Mouse (Mus musculus): ENCODE data around the gene Igdcc3.

Igdcc3 gene

DNA sequence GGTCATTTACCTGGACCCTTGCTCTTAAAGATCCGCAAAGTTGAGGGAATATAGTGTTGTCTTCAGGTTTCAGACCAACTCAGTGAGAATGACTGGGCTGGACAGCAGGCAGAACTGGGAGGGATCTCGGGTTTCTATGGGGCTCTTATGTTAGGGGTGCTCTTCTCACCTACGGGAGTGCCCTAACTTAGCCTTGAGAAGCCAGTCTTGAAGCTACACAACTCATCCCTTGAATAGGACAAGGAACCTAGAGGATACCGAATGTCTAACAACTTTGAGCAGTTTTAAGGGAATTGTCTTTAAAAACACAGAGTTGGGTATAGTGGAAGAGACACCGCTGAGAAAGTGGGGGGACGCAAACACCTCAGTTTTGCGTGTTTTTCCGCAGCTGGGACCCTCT, 498 bp upstream of the Igdcc3 start:
- in situ Hi-C loops (cut with MboI, MseI), result no loop called here

DNA sequence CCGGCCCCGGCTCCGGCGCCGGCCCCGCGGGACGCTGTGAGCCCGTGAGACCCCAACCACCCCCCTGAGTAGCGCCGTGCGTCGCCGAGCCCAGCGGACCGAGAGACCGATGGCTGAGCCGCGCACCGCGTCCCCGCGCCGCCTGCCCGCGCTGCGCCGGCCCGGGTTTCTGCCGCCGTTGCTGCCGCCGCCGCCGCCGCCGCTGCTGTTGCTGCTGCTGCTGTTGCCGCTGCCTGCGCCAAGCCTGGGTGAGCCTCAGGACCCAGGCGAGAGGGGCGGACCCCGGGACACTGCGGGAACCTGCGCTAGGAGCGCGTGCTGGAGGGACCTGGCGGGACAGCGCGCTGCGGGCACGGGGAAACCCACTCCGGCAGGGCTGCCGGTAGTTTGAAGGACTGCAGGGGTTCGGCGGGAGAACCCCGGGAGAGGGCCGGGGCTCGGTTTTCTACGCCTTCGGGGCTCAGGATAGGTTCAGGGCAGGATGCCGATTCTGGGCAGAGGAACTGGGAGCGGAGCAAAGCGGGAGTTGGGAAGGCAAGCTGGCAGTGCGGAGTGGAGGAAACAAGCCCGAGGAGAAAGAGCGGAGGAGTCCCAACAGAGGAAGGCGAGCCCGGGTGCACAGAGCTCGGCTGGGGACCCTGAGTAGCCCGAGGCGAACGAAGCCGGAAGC, 452 bp downstream of the Igdcc3 start:
- in situ Hi-C loops (cut with MboI, MseI), result no loop called here

DNA sequence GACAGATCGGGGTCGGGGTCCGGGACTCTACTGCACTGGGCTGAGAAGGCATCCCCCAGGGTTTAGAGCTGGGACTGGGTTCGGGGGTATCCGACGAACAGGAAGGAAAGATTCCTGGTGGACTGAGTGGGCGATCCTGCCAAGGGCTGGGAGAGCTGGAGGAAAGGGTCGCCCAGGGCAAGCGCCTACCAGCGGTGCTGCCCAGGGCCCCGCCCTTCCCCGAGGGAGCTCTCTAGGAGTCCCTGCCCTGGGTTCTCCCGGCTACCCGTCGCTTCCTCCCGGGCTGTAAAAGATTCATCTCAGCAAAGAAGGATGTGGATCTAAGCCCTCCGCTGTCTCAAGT, 958 bp downstream of the Igdcc3 start:
- in situ Hi-C loops (cut with MboI, MseI), result no loop called here

DNA sequence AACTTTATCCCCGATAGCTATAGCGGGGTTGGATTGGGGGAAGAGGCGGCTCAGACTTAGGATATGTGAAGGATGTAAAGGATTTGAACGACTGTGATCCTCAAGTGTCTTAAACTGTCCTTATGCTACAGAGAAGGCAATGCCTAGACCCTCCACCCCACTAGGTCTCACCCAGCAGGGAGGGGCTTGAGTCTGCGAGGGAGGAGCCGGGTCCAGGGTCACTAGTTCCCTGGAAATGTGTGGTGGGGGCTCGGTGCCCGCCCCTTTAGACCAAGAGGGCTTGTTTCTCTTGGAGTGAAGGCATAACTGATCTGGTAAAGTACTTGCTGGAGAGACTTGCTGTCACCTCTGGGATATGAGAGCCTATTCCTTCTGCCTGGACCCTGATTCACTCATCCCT, 1.4 kb downstream of the Igdcc3 start:
- in situ Hi-C loops (cut with MboI, MseI), result no loop called here

DNA sequence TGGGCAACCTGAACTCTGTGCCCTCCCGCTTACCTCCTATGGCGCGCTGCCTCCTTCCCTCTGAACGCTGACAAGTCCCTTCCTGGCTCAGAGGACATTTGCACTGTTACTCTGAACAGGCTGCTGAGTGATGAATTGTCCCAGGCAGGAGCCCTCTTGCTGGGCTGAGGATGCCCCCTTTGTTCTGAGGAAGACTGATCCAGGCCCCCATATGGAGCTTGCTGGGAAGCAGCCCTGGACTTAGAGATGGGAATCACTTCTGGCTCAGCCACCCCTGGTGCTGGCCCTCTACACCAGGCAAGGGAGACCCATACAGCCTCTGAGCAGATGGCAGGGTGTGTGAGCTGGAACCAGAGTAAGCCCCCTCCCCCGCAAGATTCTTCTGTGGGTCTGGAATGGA, 5.0 kb downstream of the Igdcc3 start:
- in situ Hi-C loops (cut with MboI, MseI), result no loop called here

DNA sequence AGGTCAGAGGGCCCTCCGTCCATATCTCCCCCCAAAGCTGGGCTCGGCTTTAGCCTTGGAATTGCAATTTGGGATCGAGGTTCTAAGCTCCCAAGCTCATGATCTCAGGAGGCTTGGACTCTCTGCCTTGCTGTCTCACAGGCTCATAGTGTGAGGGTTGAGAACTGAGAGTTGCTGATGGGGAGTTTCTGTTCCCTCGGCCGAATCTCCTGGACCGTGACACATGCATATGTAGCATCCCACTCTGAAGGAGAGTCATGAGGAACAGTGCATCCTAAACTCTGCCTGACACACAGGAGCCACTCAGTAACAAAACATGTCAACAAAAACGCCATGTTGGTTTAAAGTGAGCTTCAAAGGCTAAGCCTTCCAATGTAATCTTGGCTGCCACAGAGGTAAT, 7.5 kb downstream of the Igdcc3 start:
- in situ Hi-C loops (cut with MboI, MseI), result no loop called here

DNA sequence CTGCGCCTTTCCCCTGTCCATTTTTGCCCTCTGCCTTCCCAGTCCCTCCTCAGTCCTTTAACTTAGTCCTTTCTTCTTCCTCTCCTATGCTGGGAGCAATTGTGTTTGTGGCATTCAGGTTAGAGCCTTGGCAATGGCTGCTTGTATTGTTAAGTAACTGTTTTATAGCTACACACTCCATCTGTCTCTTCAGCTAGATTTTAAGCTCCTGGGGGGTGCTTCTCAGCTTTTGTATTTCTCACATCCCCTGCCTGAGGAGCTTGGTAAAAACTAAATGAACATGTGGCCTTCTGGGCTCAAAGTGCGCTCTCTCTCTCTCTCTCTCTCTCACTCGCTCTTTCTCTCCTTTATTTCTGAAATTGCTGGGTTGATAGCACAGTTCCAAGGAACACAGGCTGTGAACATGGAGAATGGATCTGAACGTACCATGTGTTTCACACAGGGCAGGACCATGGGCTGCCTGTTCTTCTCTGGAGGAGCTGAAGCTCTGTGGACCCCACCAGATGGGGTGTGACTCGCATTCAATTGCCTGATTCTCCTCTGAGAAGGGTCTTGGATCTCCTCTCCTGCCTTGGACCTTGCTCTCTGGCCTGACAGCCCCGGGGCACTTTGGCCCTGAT, 11.8 kb downstream of the Igdcc3 start:
- in situ Hi-C loops (cut with MboI, MseI), result no loop called here

DNA sequence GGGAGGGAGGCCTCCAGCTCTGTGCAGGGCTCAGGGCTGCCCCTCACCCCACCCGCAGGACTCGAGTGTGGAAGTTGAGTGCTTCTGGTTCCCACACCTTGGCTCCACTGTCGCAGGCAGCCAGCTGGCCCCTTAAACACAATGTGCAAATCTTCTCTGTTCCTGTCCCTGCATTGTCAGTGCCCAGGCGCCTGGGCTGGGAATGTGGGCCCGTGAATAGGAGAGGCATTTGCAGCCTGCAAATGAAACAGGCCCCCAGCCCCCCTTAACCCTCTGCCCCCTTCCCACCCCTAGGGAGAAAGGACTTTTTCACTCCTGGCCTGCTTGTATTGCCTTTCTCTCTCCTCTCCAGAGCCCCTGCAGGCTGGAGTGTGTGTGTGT, 12.3 kb downstream of the Igdcc3 start:
- in situ Hi-C loops (cut with MboI, MseI), result no loop called here

DNA sequence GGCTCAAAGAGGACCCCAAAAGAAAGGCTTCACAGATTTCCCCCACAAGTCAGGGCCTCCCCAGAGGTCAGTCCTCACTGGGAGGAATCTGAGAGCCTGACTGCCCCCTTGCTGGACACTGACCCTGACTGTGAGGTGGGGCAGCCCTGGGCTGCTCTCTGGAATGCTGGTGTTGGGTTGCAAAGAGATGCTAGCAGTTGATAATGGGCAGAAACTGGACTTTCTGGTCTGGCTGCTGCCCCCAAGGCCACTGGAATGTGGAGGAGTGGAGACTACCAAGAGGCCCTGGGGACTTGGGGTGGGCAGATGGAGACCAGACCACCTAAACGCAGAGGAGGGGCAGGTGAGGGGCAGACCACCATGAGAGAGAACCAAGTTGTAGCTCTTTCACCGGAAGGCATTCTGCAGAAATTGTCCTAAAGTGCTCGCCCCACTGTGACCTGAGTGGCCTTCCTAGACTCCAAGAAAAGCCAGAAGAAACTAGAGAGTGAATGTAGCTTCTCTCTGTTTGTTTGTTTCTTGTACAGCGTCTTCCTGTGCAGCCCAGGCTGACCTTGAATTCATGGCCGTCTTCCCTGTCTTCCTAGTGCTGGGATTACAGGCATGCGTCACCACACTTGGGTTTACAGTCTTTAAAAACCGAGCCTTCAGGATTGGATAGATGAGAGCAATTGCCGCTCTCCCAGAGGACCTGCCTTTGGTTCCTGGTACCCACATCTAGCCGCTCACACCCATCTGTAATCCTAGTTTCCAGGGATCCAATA, 13.9 kb downstream of the Igdcc3 start:
- in situ Hi-C loops (cut with MboI, MseI), result no loop called here

DNA sequence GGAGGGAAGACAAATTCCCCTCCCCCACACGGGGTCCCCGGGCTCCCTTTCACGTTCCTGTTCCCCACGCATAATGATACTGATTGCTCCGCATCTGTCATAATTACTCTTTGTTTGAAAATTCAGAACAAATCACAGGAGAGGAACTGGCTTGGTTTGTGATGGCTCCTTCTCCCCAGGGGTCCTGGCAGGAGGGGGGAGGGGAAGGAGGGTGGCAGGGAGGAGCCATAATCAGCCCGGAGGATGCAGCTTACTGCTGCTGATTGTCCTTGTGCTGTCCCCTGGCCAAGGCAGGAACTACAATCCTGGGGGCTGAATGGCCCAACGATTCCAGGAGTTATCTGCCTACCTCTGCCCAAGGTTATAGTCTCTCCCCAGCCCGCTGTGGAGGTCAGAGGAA, 15.6 kb downstream of the Igdcc3 start:
- in situ Hi-C loops (cut with MboI, MseI), result no loop called here

DNA sequence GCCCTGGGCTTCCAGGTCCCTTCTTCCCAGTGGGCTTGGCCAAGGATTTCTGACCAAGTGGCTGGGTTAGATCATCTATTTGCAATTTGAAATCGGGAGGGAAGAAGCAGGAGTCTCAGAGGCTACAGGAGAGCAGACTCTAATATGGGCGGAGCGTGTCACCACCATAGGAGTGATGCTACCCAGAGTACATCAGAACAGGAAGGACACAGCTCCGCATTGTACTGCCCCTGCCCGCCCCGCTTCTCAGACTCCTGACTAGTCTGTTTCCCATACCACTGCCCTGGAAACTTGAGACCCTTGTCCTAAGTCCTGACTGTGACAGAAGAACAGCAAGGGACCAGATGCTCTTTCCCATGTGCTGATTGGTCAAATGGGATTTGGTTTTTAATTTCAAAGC, 16.6 kb downstream of the Igdcc3 start:
- in situ Hi-C loops (cut with MboI, MseI), result no loop called here

DNA sequence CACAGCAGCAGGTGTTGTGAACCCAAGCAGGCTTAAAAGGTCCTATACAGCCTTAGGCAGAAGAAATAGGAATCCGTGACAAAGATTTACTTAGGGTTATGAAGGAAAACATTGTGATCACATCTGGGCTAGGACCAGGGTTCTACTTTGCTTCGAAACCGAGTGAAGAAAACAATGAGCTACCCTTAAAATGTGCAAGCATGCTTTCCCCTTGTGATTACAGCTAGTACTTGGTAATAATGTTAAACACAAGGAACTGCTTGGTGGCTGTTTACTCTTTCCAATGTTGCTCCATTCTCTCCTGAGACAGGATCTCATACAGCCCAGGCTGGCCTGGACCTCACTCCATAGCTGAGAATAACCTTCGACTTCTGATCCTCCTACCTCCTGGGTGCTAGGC, 20.2 kb downstream of the Igdcc3 start:
- in situ Hi-C loops (cut with MboI, MseI), result no loop called here

DNA sequence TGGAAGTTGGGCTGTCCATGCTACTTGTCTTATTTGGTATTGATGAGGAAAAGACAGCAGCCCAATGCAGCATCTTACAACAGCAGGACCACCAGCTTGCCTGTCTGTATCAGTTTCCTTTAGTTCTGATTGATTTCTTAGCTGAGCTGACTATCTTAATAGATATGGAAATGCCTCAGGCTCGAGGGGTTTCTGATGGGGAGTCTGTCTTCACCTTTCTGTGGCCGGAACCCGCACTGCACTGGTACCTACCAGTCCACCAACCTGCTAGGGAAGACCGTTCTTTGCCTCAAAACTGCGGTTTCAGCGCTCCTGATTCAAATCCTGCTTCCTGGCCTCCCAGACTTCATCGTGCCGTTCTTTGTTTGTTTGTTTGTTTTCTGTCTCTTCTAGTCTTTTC, 20.9 kb downstream of the Igdcc3 start:
- in situ Hi-C loops (cut with MboI, MseI), result no loop called here

DNA sequence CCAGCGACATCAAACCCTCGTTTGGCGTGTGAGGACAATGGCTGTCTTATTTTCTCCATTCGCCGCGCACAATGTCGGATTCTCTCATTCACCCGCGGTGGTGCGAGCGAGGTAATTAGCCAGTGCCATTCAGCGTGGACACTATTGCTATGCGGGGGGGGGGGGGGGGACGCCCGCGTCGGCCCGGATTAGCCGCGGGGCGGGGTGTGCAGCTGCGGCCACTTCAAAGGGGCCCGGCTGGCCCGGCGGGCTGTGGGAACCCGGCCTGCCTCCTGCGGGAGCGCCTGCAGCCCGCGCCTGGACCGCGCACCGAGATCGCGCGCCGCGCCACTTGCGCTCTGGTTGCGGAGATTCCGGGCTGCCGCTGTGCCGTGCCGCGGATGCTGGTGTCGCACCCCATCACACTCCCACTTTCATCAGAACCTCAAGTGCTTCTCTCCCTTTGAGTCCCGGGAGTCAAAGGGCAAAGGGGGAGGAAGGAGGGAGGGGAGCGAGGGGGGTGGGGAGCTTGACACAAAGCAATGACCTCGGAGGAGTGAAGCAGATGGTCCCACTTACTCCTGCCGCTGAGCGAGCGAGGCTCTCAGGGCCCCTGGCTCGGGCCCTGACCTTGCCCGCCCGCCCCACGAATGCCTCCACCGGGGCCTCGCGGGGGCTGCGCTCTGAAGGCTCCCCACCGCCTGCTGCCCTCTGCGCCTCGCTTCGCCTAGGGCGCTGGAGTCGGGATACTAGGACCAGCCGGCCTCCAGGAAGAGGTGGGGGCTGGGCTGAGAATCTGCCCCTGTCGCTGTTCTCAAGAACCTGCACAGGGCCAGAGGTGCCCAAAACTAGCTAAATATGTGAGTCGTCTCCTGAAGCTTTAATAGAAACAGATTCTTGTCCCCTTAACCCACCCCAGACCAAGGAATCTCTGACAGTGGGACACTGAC, 22.0 kb downstream of the Igdcc3 start:
- in situ Hi-C loops (cut with MboI, MseI), result no loop called here

DNA sequence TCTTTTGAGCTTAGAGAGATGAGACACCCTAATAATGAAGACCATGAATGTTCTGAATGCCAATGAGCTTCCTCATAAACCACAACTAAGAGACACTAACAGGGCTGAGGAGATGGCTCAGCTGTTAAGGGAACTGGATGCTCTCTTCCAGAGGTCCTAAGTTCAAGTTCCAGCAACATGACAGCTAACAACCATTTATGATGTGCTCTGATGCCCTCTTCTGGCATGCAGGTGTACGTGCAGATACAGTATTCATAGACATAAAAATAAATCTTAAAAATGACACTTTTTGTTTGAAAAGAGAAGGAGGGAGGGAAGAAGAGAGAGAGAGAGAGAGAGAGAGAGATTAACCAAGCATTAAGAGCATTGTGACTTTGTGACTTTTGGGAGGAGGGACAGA, 23.9 kb downstream of the Igdcc3 start:
- in situ Hi-C loops (cut with MboI, MseI), result no loop called here

DNA sequence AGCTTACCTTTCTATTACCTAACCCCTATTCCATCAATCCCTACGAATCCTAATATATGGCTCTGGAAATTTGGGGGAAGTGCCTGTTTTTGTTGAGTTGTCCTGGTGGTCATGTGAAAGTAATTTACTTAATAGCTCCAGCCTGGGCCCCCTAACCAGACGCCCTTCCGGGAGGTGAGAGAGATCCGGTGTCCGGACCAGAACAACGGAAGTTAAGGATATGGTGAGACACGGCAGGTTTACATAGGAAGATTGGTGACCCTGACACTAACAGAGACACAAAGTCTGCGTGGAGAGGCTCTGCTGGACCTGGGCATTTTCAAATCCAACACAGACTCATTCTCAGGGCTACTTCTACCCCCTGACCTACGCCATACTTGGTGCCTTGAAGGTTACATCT, 25.4 kb downstream of the Igdcc3 start:
- in situ Hi-C loops (cut with MboI, MseI), result no loop called here

DNA sequence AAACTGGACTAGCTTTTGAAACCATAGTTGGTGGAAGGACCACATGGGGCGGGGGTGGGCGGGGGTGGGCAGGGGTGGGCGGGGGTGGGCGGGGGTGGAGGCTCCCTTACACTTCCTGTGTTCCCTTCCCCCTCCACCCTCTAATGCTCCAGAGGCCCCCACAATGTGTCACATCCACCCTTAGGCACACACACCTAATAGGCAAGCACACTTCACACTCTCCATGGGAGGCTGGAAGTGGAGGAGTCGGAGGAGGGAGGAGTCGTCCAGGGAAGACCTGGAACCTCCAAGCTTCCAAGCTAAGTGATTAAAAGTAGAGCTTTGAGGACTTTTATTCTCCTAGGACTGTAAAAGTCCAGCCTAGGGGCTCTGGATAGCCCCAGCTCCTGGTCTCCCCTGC, 27.5 kb downstream of the Igdcc3 start:
- in situ Hi-C loops (cut with MboI, MseI), result no loop called here

DNA sequence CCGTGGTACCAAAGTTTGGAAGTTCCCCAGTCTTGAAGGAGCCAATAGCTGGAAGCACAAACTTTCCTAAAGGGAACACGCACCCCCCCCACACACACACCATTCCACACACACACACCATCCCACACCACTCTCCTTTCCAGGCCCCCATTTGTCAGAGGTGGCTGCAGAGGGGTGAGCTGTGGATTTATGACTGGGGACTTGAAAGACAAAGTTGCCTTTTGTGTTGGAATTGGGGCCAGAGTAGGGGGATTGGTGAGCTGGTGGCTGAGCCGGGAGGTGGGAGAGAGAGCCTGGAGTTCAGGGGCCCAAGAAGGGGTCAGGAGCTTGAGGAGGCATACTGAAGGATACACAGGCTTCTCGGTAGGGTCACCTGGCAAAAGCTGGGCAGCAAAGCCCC, 28.0 kb downstream of the Igdcc3 start:
- in situ Hi-C loops (cut with MboI, MseI), result no loop called here

DNA sequence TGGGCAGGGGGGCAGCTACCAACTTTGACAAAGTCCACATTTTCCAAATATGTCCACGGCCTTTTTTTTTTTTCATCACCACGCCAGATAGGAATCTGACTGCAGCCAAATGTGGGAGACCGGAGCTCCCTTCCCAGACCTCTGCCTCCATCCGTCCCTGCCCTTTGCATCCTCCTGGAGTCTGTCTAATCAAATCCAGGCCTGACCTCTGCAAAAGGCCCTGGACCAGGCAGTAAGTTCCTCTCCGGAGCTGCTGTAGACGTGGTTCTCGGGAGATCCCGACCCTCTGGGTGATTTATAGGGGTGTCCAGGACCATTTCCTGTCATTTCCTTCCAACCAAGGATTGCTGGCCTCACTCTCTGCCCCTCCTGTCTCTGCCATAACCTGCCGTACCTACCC, 31.7 kb downstream of the Igdcc3 start:
- in situ Hi-C loops (cut with MboI, MseI), result loop anchor here in 1 of 2 experiments (10.0 kb wide), 1 partner anchor 1808 kb away; no protein-coding TSS in a partner anchor

DNA sequence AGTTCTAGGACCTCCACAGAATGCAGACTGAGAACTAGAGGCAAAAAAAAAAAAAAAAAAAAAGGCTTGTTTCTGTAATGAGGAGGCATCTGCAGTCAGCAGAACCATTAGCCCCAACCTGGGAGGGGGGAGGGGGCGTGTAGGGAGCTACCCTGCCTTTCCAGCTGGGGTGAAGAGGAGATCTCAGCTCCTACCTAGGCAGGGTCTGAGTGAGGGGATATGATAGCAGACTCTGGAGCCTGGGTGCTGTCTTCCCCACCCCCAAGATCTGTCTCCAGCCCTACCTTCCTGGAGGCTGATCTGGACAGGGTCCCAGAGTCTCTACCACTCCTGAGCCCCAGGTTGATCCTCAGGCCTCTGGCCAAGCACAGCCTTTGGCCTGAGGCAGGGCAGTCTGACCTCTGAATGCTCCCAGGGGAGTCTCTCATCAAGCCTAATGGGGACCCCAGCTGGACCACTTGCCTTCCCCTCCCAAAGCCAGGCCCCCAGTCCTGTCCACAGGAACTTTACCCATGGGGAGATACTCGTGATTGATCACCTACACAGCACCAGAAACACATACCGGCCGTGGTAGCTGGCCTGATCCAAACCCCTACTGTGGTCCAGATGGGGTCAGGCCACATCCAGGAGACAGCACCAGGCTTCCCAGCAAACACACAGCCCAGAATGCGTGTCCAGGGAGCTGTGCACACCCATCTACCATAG, 34.4 kb downstream of the Igdcc3 start:
- in situ Hi-C loops (cut with MboI, MseI), result loop anchor here (10.0 to 25.0 kb wide), 2 partner anchors 1463 to 1811 kb away; no protein-coding TSS in a partner anchor

Data from T-helper 17 cell (primary cell).